Mouse (Mus musculus): ENCODE measurements around the gene Klhl8.

The Klhl8 gene

DNA sequence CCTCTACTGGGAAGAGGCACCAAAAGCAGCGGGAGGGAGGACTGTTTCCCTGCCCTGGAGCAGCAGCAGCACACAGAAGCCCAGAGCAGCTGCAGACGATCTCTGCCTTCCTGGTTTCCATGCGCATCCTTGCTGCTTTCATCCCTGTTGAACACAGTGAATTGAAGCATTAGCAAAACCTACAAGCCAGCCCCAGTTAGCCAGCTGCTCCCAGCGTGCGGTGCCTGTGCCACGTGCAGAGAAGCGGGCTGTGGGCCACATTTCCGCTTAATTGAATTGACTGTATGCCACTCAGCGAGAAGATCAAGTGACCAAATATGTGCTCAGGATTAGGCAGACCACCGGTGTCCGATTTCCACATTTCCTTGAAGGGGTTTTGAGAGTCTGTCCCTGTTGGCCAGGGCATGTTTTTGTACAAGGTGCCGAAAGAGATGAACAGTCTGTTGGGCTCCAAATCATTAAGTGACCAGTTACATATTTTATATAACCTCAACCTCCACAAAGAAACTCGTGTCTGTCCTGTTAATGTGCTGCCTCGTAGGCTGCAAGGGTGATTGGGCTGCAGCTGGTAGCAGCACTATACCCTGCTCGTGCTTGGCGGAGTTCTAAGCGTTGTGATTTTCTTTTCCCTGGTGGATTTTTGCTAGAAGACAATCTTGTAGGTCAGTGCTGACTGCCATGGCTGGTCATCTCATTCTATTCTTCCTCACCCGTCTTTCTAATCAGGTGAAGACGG lies 65.5 kb downstream of the Klhl8 start:
- peak; percentile 27 for DNase-seq

DNA sequence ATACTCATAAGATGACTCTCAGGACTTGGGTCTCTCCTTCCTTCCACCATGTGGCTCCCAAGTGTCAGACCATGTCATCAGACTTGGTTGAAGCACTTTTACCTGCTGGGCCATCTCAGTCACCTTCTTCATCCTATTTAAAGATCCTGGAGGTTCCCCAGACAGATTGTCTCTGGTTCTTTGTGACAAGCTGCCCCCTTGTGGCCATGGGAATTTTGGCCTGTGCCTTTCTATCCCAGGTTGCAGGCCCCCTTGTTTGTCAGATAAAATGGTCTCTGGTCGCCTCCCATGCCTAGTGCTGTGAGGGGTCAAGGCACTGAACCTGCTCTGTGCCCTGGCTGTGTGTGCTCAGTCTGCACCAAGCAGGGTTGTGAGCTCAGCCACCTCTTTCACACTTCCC lies 67.1 kb downstream of the Klhl8 start:
- DNase-seq: peak; percentile 34

GRCm38 (mm10) chr5:103839265-103839626 lies 71.8 kb downstream of the Klhl8 start:
- DNase-seq: no peak

- no peak for DNase-seq
Measured at GRCm38 (mm10) chr5:103838550-103839264, 72.4 kb downstream of the Klhl8 start.

DNA sequence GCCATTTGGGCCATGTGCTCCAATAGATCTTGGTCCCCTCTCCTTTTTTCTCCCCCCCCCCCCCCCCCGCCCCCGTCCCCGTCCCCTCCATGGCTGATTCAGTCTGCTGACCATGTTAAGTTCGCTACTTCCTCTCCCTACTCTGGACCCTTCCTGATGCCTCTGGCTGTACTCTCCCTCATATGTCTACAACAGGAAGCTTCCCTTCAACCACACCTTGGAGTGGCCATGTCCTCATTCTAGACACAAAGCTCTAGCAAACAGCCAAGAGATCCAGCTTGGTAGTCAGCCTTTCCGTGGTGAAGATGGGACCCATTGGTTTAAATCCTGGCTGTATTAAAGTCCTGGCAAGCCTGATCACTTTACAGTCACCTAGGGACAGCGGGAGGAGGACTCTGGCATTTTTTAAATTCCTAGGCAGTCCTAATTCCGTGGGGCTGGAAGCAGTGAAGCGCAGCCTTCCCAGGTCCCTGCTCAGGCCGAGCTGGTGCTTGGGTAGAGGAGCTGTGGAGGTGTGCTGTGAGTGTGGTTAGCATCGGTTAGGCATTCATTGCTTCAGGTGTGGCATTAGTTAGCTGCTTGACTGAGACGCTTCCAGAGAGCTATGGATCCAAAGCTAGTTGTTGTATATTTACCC lies 74.8 kb downstream of the Klhl8 start:
- DNase-seq: no peak

GRCm38 (mm10) chr5:103835471-103836147 lies 75.5 kb downstream of the Klhl8 start:
- DNase-seq: no peak

- DNase-seq: no peak
Measured at GRCm38 (mm10) chr5:103830886-103831285, 80.2 kb downstream of the Klhl8 start.

- DNase-seq: no peak
Measured at GRCm38 (mm10) chr5:103829158-103829557, 81.9 kb downstream of the Klhl8 start.

GRCm38 (mm10) chr5:103828729-103829128 lies 82.3 kb downstream of the Klhl8 start:
- DNase-seq: no peak

- no peak for DNase-seq
Measured at GRCm38 (mm10) chr5:103828304-103828703, 82.8 kb downstream of the Klhl8 start.

DNA sequence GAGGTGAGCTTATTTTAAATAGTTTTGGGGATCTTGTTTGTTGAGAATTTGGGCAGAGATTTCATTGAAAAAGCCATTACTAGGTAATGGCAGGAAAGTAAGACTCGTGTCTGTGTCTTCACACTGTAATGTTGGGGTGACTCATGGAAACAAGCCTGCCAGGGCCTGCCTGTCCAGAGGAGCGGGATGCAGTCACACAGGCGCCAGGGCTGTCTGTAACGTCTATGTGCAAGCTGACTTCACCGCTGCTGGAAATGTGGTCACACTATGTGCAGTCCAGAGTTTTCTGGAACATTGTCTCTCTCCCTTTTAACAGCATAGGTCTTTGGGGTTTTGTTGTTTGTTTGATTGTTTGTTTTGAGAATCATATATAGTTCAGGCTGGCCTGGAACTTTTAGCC lies 88.1 kb downstream of the Klhl8 start:
- no peak for DNase-seq

DNA sequence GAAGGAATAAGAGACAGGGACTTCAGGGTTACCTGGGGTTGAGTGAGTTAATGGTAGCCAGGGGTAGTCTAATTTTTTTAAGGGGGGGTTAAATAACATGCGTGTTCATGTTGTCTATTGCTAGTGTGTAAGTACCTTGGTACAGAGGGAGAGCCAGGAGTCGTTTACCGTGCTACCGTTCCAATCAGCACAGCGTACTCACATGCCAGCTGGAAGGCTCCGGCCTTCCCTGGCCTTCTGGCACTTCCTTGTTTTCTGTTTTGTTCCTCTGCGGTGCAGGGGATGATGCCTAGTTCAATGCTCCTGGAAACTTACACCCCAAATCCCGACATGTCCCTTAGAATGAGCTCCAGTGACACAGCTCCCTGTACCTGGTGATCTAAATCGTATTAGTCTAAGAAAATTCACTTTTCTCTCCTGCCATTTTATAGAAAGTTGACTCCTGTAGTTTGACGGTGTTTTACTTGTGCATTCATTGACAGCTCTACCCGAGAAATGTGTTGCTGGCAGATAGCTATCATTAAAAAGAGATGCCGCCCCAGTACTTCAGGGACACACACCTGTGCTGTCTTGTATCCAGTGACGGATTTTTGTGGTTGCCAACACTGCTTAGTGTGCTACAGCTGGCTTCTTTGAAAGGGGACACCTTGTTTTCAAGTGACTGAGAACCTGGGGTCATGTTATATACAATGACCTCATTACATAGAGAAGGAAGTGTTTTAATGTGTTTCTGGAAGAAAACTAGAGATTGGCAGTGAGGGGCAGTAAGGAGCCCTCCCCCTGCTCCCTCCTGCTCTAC lies 89.4 kb downstream of the Klhl8 start:
- DNase-seq: no peak

GRCm38 (mm10) chr5:103821062-103821461 lies 90.0 kb downstream of the Klhl8 start:
- DNase-seq: no peak

DNA sequence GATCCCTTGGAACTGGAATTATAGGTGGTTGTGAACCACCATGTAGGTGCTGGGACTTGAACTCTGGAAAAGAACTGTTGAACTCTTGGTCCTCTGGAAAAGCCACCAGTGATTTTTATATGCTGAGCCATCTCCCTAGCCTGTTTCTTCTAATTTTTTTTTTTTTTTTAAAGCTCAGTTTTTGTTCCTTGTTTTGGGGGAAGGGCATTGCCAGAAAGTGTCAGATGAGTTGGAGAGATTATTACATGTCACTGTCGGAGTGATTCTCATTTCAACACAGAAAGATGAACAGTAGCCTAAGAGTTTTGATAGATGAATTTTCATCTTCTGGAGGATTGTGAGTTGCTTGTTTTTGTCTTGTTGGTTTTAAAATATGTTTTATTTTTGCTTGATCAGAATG lies 91.4 kb downstream of the Klhl8 start:
- no peak for DNase-seq

GRCm38 (mm10) chr5:103818602-103819001 lies 92.5 kb downstream of the Klhl8 start:
- DNase-seq: no peak

GRCm38 (mm10) chr5:103817754-103818153 lies 93.3 kb downstream of the Klhl8 start:
- DNase-seq: peak; percentile 82

- no peak for DNase-seq
Measured at GRCm38 (mm10) chr5:103816718-103817117, 94.3 kb downstream of the Klhl8 start.

GRCm38 (mm10) chr5:103815249-103815617 lies 95.8 kb downstream of the Klhl8 start:
- DNase-seq: no peak

GRCm38 (mm10) chr5:103814551-103815248 lies 96.4 kb downstream of the Klhl8 start:
- DNase-seq: no peak

DNA sequence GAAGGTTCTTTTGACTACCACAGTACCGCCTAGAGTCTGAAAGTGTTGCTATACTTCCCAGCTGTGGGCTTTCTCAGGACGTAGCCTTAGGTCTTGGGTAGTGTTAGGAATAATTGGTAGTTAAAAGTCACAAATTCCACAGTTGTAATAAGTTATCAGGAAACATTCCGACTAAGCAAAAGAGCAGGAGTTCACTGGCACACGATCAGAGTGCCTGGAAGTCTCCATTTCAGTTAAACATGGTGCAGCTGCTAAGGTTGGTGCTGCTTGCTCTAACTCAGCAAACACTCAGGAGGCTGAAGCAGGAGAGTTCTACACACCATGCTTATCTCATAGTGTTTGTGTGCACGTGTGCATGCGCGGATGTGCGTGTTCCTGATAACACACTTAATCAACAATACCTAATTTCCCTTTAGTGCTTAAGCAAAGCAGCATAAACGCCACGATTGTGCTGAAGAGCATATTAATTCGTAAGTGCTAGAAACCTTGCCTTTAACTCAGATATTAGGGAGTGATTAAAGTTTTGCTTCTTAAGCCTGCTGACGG lies 97.0 kb downstream of the Klhl8 start:
- DNase-seq: no peak

DNA sequence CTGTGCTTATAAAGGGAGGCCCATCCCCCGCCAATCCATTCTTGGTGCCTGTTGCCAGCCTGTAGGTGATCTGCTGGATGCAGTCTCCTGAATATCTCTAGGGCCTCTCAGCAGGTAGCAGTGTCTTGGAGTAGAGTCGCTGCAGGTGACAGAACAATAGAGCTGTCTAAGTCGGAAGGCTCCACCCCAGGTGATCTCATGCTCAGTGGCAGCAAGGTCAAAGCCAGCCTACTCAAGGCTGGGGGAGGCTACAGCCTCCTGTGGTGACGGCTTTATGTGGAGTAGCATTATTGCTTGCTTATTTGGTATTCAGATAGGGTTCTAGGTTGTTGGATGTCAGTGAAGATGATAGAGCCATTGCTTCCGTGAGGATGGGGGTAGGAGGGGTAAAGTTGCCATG lies 97.8 kb downstream of the Klhl8 start:
- no peak for DNase-seq
